Mouse (Mus musculus): ENCODE data around the gene Ube2v1. TPM values are rescaled to one million over a fixed set of nuclear protein-coding genes. Genes with fewer than 3 reads are reported as not detected.

The Ube2v1 gene
- 102 and 135 TPM in 2 replicates for polyA plus RNA-seq (2012; rRNA removed)

DNA sequence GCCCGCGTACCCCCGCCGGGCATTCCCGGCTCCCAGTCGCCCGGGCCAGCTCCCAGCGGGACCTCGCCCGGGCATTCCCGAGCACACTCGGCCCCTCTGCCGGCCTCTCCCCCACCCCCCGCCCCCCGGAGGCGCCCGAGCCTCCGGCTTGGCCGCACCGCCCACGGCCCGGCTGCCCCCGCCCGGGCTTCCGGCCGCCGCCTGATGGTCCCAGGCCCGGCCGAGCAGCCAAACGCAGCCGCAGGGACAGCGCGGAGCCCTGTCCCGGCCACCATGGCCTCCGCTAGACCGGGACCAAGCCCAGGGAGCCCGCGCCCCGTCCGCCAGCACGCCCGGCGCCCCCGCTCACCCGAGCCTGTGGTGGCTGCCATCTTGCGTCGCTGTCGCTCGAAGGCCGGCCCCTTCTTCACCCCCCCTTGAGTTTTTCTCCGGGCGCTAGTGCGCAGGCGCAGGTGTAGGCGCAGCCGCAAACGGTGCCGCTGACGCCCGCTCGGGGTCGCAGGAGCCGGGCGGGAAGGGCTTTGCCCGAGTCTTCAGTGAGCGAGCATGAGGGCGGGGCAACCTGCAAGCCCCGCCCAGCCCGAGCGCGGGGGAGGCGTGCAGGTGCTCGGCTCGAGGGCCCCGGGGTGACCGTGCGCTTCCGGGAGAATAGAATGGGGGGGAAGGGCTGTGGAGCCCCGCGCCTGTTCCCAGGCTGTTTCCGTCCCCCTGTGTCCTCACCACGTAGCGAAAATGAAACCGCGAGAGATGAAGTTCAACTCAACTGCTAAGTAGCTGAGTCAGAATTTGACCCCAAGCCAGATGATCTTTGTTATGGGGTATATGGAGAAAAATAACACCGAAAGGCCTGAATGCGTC, at the start of gene Ube2v1:
Gene Ube2v1 (minus strand): TSS at position 505 of the 858 bp plus-strand sequence.
- DNase-seq: peak; percentile 98
- peak; percentile 32; the same call in 1 of the 2 replicates for TF ChIP-seq POLR2A (IDR thresholded peaks at IDR 0.05; ENCODE audit: borderline replicate concordance, extremely low read depth, low read depth, low read length)
- TF ChIP-seq CTCF (IDR thresholded peaks at IDR 0.05; ENCODE audit: insufficient read depth, low read length): no peak
- Histone ChIP-seq H3K4me3 (replicated peaks; ENCODE audit: extremely low read depth, low read depth, low read length) (peak within 1 kb of the TSS; percentile 96), H3K4me1 (ENCODE audit: control insufficient read depth, insufficient read depth, low read length) (peaks cover 29% of the 10 kb centered on the region)
- 1% methylated on average over 83 of the region's 87 CpGs for WGBS

DNA sequence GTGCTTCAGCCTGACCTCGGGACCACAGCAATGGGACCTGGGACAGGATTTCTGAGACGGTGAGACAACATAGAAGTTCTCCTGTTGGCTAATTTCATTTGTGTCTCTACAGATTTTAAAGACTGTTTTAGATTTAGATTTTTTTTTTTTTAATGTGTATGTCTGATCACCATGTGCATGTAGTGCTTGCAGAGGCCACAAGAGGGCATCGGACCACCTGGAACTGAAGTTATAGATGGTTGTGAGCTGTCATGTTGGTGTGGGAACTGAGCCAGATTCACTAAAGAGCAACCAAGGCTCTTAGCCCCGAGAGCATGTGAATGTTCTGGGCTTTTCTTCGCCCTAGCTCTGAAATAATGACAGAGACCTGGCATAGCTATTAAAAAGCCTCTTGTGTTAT, 48.8 kb upstream of the Ube2v1 start:
- H3K4me1 ChIP-seq (ENCODE audit: control insufficient read depth, insufficient read depth, low read length): peaks cover 2% of the 10 kb centered on the region; the same call in 1 of the 2 replicates
- no peak overlapping the region for H3K4me3 ChIP-seq (replicated peaks; ENCODE audit: extremely low read depth, low read depth, low read length)
- 39% methylated on average over 5 of the region's 5 CpGs for WGBS
- TF ChIP-seq POLR2A (IDR thresholded peaks at IDR 0.05; ENCODE audit: borderline replicate concordance, extremely low read depth, low read depth, low read length) (no peak), CTCF (IDR thresholded peaks at IDR 0.05; ENCODE audit: insufficient read depth, low read length) (peak; percentile 63)
- DNase-seq: peak; percentile 58

DNA sequence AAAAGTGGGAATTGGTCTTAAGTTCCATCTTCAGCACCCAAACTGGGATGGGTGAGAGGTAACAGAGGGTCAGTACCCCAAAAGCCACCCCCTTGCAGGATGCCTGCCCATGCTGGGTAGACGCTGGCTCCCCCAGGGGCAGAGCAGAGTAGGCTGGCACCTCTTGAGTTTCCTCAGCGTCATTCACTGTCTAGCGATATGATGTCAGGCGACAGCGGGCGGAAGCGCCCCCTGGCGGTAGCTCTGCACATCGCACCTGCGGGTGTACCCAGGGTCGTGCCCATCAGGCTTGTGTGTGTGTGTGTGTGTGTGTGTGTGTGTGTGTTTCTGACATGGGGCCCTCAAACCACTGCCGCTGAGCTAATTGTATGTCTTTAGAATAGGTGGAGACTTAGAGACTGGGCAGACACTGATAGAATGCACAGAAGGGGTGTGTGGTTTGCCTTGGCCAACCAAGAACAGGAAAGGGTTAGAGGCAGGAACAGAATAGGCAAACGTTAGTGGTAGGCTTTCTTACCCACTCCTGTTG, 48.1 kb upstream of the Ube2v1 start:
- Histone ChIP-seq H3K4me1 (ENCODE audit: control insufficient read depth, insufficient read depth, low read length) (peaks cover 2% of the 10 kb centered on the region; the same call in 1 of the 2 replicates), H3K4me3 (replicated peaks; ENCODE audit: extremely low read depth, low read depth, low read length) (no peak overlapping the region)
- peak; percentile 82 for DNase-seq
- no peak for TF ChIP-seq POLR2A (IDR thresholded peaks at IDR 0.05; ENCODE audit: borderline replicate concordance, extremely low read depth, low read depth, low read length)
- peak; percentile 93 for TF ChIP-seq CTCF (IDR thresholded peaks at IDR 0.05; ENCODE audit: insufficient read depth, low read length)
- under 1% methylated on average over 13 of the region's 13 CpGs for WGBS

DNA sequence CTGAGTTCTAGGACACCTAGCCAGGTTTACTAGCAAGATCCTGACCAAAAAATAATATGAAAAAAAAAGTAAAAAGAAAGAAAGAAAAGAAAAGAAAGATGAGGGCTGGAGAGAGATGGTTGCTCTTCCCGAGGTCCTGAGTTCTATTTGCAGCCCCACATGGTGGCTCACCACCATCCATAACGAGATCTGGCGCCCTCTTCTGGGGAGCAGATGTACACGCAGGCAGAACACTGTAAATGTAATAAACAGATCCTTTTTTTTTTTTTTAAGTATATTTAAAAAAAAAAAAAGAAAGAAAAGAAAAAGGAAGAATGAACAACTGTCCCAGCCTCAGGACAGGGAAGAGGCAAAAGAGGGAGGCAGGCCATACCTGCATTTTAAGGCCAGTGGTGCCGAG, 46.7 kb upstream of the Ube2v1 start:
- WGBS: 56% methylated on average over 5 of the region's 5 CpGs
- TF ChIP-seq CTCF (IDR thresholded peaks at IDR 0.05; ENCODE audit: insufficient read depth, low read length) (peak; percentile 43), POLR2A (IDR thresholded peaks at IDR 0.05; ENCODE audit: borderline replicate concordance, extremely low read depth, low read depth, low read length) (no peak)
- peaks cover 2% of the 10 kb centered on the region; the same call in 1 of the 2 replicates for H3K4me1 ChIP-seq (ENCODE audit: control insufficient read depth, insufficient read depth, low read length)
- H3K4me3 ChIP-seq (replicated peaks; ENCODE audit: extremely low read depth, low read depth, low read length): no peak overlapping the region
- no peak for DNase-seq

DNA sequence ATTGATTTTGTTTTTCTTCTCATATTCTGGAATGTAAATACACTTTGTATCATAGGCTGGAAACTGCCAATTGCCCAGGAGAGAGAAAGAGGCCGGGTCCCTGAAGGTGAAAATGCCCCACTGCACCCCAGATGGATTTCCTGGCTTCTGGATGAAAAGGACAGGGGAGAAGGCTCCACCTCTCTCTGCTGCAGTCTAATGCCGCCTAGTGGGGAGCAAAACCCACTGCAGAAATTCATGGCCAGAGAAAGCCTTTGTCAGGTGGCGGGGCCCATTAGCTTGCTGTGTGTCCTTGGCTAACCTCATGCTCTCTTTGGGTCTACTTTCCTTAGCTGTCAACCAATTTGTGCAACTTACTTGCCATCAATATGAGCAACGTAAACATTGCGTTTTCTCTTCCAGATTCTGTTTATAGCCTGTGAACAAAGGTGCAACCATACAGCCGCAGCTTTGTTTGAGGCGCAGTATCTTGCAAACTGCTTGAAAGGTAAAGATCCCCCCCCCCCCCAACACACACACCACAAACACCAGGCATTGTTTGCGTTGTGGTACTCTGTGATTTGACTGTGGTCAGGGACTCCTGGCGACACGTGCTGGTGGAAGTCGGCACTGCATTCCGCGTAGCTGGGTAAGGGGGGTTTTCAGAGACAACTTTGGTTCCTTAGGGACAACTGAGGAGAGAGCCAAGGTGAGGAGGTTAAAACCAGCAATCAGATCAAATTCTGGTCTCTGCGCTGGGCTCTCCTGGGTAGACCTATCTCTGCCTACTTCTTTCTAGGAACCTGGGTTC, 43.4 kb upstream of the Ube2v1 start:
- TF ChIP-seq POLR2A (IDR thresholded peaks at IDR 0.05; ENCODE audit: borderline replicate concordance, extremely low read depth, low read depth, low read length): no peak
- TF ChIP-seq CTCF (IDR thresholded peaks at IDR 0.05; ENCODE audit: insufficient read depth, low read length): peak; percentile 78
- WGBS: 41% methylated on average over 14 of the region's 14 CpGs
- Histone ChIP-seq H3K4me1 (ENCODE audit: control insufficient read depth, insufficient read depth, low read length) (peaks cover 2% of the 10 kb centered on the region), H3K4me3 (replicated peaks; ENCODE audit: extremely low read depth, low read depth, low read length) (no peak overlapping the region)
- DNase-seq: peak; percentile 48

DNA sequence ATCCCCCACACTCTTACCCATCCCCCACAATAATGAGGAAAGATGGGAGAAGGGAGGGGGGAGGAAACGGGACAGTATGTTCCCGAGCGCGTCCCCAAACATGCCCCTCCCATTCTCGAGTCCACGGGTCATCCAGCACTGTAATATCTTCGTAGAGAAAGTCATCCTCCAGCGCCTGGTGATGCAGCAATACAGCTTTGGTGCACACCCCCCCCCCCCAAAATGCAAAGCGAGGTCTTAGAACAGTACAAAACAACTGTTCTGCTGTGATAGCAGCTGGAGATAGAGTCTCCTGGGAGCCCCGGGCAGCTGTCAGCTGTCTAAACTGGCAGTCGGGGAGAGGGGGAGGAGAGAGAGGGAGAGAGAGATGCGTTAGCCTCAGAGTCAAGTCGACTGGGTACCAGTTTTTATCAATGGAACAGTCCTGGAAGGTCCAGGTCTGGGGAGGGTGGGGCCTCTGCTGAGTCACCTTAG, 40.4 kb upstream of the Ube2v1 start:
- no peak for DNase-seq
- Histone ChIP-seq H3K4me3 (replicated peaks; ENCODE audit: extremely low read depth, low read depth, low read length) (no peak overlapping the region), H3K4me1 (ENCODE audit: control insufficient read depth, insufficient read depth, low read length) (no peaks in the 10 kb centered on the region; the same call in 1 of the 2 replicates)
- TF ChIP-seq POLR2A (IDR thresholded peaks at IDR 0.05; ENCODE audit: borderline replicate concordance, extremely low read depth, low read depth, low read length) (no peak), CTCF (IDR thresholded peaks at IDR 0.05; ENCODE audit: insufficient read depth, low read length) (no peak)
- WGBS: 34% methylated on average over 13 of the region's 13 CpGs

DNA sequence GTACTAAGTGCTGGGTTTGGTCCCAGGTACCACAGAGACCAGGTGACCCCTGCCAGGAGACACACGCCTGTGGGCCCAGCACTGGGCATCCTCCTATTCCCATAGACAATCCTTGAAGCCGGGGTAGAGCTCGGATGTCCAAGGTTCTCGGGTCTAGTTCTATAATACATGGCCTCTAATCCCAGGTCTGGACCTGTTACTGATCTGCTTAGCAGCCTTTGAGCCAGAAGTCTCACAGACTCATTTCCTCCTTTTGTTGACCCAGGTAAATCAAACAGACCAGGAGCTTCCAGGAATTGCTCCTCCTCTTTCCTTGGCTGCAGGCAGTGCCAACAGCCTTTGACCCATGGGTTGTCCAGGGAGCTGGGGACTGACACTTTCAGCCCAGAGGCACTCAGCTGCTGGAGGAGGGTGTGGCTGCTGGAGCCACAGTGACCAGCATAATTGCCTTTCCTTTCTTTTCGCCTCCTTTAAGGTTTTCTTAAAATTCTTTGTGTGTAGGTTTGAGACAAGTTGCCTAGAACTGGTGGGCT, 39.3 kb upstream of the Ube2v1 start:
- WGBS: 49% methylated on average over 5 of the region's 5 CpGs
- Histone ChIP-seq H3K4me3 (replicated peaks; ENCODE audit: extremely low read depth, low read depth, low read length) (no peak overlapping the region), H3K4me1 (ENCODE audit: control insufficient read depth, insufficient read depth, low read length) (no peaks in the 10 kb centered on the region; the same call in 1 of the 2 replicates)
- no peak for TF ChIP-seq POLR2A (IDR thresholded peaks at IDR 0.05; ENCODE audit: borderline replicate concordance, extremely low read depth, low read depth, low read length)
- TF ChIP-seq CTCF (IDR thresholded peaks at IDR 0.05; ENCODE audit: insufficient read depth, low read length): no peak
- DNase-seq: no peak

DNA sequence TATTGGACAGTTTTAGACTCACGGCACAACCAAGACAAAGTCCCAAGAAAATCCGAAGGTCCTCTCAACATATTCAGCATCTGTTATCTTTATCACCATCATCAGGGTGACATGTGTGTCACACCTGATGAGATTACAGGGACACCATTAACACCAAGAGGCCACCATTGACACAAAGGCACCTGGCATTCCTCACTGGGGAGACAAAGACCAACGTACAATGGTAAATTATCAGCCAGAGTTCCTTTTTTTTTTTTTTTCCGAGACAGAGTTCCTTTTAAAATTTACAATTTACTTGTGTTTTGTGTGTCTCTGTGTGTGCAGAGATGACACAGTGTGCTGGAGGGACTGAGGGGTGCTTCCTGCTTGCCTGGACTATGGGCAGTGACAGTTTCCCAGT, 37.5 kb upstream of the Ube2v1 start:
- DNase-seq: no peak

DNA sequence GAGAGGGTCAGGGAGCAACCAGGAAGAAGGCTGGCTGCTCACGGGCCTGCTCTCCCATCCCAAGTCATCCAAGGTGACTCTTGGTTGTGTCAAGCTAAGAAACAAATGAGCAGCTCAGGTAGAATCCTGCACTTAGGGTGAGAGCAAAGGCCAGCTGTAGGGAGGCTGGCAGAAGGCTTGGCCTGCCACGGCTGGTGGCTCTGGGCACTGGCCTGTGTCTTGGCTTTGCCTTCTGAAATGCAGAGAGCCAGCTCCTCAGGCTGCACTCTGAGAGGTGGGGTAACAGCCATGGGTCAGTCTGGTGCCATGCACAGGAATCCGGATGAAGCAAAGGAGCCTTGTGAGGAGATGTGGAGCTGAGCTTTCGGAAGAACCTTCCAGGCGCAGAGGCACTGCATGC, 36.5 kb upstream of the Ube2v1 start:
- TF ChIP-seq CTCF (IDR thresholded peaks at IDR 0.05; ENCODE audit: insufficient read depth, low read length): no peak
- no peak for TF ChIP-seq POLR2A (IDR thresholded peaks at IDR 0.05; ENCODE audit: borderline replicate concordance, extremely low read depth, low read depth, low read length)
- WGBS: 88% methylated on average over 5 of the region's 5 CpGs
- Histone ChIP-seq H3K4me3 (replicated peaks; ENCODE audit: extremely low read depth, low read depth, low read length) (no peak overlapping the region), H3K4me1 (ENCODE audit: control insufficient read depth, insufficient read depth, low read length) (no peaks in the 10 kb centered on the region; the same call in 1 of the 2 replicates)
- DNase-seq: no peak

More for the DNA sequence above, 37.5 kb upstream of the Ube2v1 start:
- no peaks in the 10 kb centered on the region; the same call in 1 of the 2 replicates for H3K4me1 ChIP-seq (ENCODE audit: control insufficient read depth, insufficient read depth, low read length)
- TF ChIP-seq POLR2A (IDR thresholded peaks at IDR 0.05; ENCODE audit: borderline replicate concordance, extremely low read depth, low read depth, low read length): no peak
- TF ChIP-seq CTCF (IDR thresholded peaks at IDR 0.05; ENCODE audit: insufficient read depth, low read length): no peak
- 69% methylated on average over 4 of the region's 4 CpGs for WGBS
- H3K4me3 ChIP-seq (replicated peaks; ENCODE audit: extremely low read depth, low read depth, low read length): no peak overlapping the region

All from lung, adult 2 months (tissue).